Mouse (Mus musculus) limb, embryonic 14.5 days (tissue): ENCODE measurements around the gene AC161166.1. TPM values are rescaled to one million over a fixed set of nuclear protein-coding genes. Genes with fewer than 3 reads are reported as not detected.

Experiments
- ATAC-seq: fragments of 200-750 bp; cut with Nextera tagmentation; 2 replicates; pipeline ENCODE4 v1.8.0; 2017; ENCODE audit warnings: low read depth, moderate number of reproducible peaks, moderate TSS enrichment; ENCODE audit not compliant: low FRiP score
- DNase-seq: peaks from one replicate; pipeline ENCODE4 v3.0.0-alpha.2; 2015; ENCODE audit warnings: low spot score
- H3K27ac ChIP-seq: fragments of 300-500 bp; sonication (generic); replicated peaks from 2 replicates; pipeline ENCODE4 v1.5.1; 2014; ENCODE audit warnings: low read depth, mild to moderate bottlenecking, low read length, moderate library complexity, mixed read lengths
- H3K27me3 ChIP-seq: fragments of 300-500 bp; sonication (generic); 2 replicates; pipeline ENCODE4 v1.6.1; 2014; ENCODE audit warnings: low read length, mixed read lengths; ENCODE audit not compliant: control insufficient read depth, insufficient read depth
- H3K36me3 ChIP-seq: fragments of 300-500 bp; sonication (generic); 2 replicates; pipeline ENCODE4 v1.6.1; 2014; ENCODE audit warnings: mild to moderate bottlenecking, low read length, moderate library complexity, mixed read lengths; ENCODE audit not compliant: control insufficient read depth, insufficient read depth
- H3K4me1 ChIP-seq: fragments of 300-500 bp; sonication (generic); 2 replicates; pipeline ENCODE4 v1.6.1; 2014; ENCODE audit warnings: antibody characterized with exemption, low read length, mixed read lengths; ENCODE audit not compliant: control insufficient read depth, insufficient read depth
- H3K4me2 ChIP-seq: fragments of 300-500 bp; sonication (generic); replicated peaks from 2 replicates; pipeline ENCODE4 v1.6.1; 2014; ENCODE audit warnings: low read depth, mild to moderate bottlenecking, low read length, moderate library complexity; ENCODE audit not compliant: severe bottlenecking
- H3K4me3 ChIP-seq: fragments of 300-500 bp; sonication (generic); replicated peaks from 2 replicates; pipeline ENCODE4 v1.5.1; 2014; ENCODE audit warnings: low read length
- H3K9ac ChIP-seq: fragments of 300-500 bp; sonication (generic); 2 replicates; pipeline ENCODE4 v1.6.1; 2014; ENCODE audit warnings: mild to moderate bottlenecking, low read depth, low read length, moderate library complexity; ENCODE audit not compliant: severe bottlenecking
- H3K9me3 ChIP-seq: fragments of 300-500 bp; sonication (generic); 2 replicates; pipeline ENCODE4 v1.6.1; 2016; ENCODE audit warnings: low read length; ENCODE audit not compliant: control insufficient read depth
- POLR2A ChIP-seq: fragments of 200-500 bp; IDR thresholded peaks from 2 replicates; pipeline ENCODE4 v1.8.0; 2012; ENCODE audit warnings: inconsistent platforms, mild to moderate bottlenecking, moderate library complexity, borderline replicate concordance; ENCODE audit not compliant: insufficient read depth, insufficient read length; ENCODE audit errors: extremely low read depth
- WGBS: fragments of 180-500 bp; shearing (Covaris S2); extraction: QIAGEN DNeasy Blood & Tissue Kit; methylation state at CpG from one replicate; pipeline ENCODE4 v1.1.7; 2014; 5-methylcytosine and 5-hydroxymethylcytosine counted together
- polyA plus RNA-seq, 2 experiments: library from polyadenylated mRNA; depleted of rRNA in 1 of 2; stranded (reverse) in 1 of 2; unstranded in 1 of 2; fragments of >200 nt; fragmentation: Nextera tagmentation in 1 of 2; extraction: Ambion mirVana in 1 of 2; gene quantifications; 2 replicates each; pipeline versions ENCODE4 v1.2.1 to v1.2.3; 2012 to 2014

The AC161166.1 gene
- polyA plus RNA-seq, 2 experiments, result 0.19 TPM; not detected in 1

DNA sequence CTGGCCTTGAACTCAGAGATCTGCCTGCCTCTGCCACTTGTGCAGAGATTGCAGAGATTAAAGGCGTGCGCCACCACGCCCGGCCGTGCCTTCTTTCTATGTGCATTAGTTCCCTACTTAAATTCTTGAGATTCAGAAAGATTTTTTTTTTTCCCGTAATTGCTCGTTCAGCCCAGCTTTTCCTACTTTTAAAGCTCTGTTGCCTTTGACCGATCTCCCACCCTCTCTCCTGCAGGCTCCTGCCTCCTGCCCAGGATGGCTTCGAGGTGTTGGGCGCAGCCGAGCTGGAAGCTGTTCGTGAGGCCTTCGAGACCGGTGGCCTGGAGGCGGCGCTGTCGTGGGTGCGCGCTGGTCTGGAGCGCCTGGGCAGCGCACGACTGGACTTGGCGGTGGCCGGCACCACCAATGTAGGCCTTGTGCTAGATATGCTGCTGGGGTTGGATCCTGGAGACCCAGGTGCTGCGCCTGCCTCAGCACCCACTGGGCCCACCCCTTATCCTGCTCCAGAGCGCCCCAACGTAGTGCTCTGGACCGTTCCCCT is 20.8 kb upstream of the AC161166.1 start:
- Histone ChIP-seq H3K4me1 (peaks cover 26% of the 10 kb centered on the region), H3K27me3 (no peaks in the 10 kb centered on the region), H3K36me3 (peaks cover 40% of the 10 kb centered on the region), H3K9ac (no peak overlapping the region), H3K9me3 (no peaks in the 10 kb centered on the region), H3K27ac (no peak overlapping the region), H3K4me2 (no peak overlapping the region), H3K4me3 (no peak overlapping the region)
- ATAC-seq (no peak), DNase-seq (no peak)
- WGBS, result 70% methylated on average over 28 of the region's 28 CpGs
- no peak for TF ChIP-seq POLR2A

DNA sequence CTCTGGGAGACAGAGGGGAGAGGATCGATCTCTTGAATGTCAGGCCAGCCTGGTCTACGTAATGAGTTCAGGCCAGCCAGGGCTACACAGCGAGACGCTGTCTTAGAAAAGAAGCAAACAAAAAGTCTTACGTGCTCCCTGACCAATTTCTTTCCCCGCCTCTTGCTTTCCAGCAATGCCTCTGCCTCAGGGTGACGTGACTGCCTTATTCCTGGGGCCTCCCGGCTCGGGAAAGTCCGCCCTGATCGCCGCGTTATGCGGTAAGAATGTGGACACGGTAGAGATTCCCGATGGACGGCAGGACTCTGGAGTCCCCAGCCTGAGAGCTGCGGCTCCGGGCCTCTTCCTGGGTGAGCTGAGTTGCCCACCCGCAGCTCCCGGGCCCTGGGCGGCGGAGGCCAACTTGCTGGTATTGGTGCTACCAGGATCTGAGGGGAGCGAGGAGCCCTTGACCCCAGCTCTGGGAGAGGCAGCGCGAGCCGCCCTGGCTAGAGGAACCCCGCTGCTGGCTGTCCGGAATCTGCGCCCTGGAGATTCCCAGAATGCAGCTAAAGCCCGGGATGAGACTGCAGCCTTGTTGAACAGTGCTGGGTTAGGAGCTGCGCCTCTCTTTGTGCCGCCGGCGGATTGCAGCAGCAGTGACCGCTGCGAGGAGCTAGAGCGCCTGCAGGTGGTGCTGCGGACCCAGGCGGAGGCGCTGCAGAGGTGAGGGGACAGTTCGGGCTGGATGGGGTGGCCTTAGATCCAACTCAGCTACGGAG is 19.1 kb upstream of the AC161166.1 start:
- TF ChIP-seq POLR2A, result peak; percentile 22; the same call in 1 of the 2 replicates
- peak overlapping the region; percentile 66 for H3K4me3 ChIP-seq
- H3K4me2 ChIP-seq, result peak overlapping the region; percentile 94
- 1% methylated on average over 43 of the region's 43 CpGs for WGBS
- DNase-seq (peak; percentile 73), ATAC-seq (peak; percentile 45)
- no peaks in the 10 kb centered on the region for H3K9me3 ChIP-seq
- H3K36me3 ChIP-seq, result peaks cover 36% of the 10 kb centered on the region
- H3K9ac ChIP-seq, result peak overlapping the region; percentile 72
- peak overlapping the region; percentile 67 for H3K27ac ChIP-seq
- no peaks in the 10 kb centered on the region for H3K27me3 ChIP-seq
- peaks cover 26% of the 10 kb centered on the region for H3K4me1 ChIP-seq

DNA sequence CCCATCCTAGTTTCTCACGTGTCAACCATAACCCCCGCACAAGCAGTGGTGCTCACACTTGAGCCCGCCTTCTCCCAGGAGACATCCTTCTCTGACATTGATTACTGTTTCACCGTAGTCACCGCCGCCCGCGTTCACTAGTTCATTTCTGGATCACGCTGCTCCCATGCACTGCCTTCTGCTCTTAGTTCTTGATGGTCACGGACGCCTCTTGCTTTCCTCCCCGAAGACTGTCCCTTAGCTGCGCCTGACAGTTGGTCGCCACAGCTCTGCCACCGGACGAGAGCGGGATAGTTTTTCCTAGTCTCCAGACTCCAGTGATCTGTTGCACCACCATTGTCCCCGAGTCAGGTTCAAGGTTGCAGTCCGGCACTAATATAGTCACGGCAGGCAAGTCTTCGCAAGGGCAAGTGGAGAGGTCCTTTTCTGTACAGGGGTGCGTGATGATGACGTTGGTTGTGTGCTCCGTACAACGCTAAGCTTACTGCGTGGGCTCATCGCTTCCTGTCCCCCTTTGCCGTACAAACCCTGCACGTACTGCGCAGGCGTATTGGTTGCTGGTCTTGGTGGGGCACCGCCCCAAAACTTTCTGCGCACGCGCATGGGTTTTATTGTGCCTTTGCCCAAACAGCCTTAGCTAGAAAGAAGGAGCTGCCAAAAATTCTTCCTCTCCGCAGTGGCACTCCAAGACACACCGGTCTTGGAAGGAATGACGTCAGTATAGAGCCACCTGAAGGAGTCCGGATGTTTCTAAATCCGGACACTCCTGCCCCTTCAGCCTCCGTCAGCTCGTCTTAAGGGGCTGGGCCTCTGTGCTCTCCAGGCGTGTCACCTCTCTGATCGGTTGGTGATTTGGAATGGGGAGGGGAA is 18.0 kb upstream of the AC161166.1 start, which contains the start of gene Irgq:
Gene Irgq, plus strand, starts transcription at position 628 of the 870 bp plus-strand sequence.
- Histone ChIP-seq H3K27me3 (no peaks in the 10 kb centered on the region), H3K9me3 (no peaks in the 10 kb centered on the region), H3K27ac (peak within 1 kb of the TSS; percentile 83), H3K4me3 (peak within 1 kb of the TSS; percentile 66), H3K4me1 (peaks cover 26% of the 10 kb centered on the region), H3K4me2 (peak within 1 kb of the TSS; percentile 94), H3K9ac (peak within 1 kb of the TSS; percentile 72), H3K36me3 (peaks cover 26% of the 10 kb centered on the region)
- peak; percentile 100 for DNase-seq
- under 1% methylated on average over 44 of the region's 44 CpGs for WGBS
- 0 out of 2 replicates have a peak, but pooled peaks have one; percentile 38 for TF ChIP-seq POLR2A
- ATAC-seq, result peak; percentile 95

DNA sequence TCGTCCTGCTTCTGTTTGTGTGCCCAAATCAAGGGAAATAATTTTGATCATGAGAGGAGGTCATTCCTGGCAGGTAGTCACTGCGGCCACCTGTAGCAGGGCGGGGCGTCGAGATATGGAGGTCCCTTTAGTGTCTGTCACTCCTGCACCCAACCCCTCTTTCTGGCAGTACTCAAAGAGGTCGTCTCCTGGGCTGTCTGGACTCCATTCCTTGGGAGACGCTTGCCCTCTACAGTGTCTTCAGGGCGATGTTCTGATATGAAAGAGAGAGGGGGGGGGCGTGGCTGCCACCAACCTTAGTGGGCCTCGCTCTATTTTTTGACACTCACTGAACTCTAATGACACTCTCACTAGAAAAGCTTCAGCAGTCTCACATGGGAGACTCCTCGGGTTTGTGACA is 17.3 kb upstream of the AC161166.1 start:
- DNase-seq (no peak), ATAC-seq (no peak)
- peak overlapping the region; percentile 66 for H3K4me3 ChIP-seq
- peaks cover 26% of the 10 kb centered on the region for H3K4me1 ChIP-seq
- H3K9ac ChIP-seq, result peak overlapping the region; percentile 69
- peaks cover 22% of the 10 kb centered on the region for H3K36me3 ChIP-seq
- WGBS, result 64% methylated on average over 11 of the region's 11 CpGs
- H3K9me3 ChIP-seq, result no peaks in the 10 kb centered on the region
- no peaks in the 10 kb centered on the region for H3K27me3 ChIP-seq
- TF ChIP-seq POLR2A, result no peak
- H3K27ac ChIP-seq, result 0 out of 2 replicates have a peak overlapping the region, but pooled peaks have one; percentile 83
- peak overlapping the region; percentile 75 for H3K4me2 ChIP-seq

DNA sequence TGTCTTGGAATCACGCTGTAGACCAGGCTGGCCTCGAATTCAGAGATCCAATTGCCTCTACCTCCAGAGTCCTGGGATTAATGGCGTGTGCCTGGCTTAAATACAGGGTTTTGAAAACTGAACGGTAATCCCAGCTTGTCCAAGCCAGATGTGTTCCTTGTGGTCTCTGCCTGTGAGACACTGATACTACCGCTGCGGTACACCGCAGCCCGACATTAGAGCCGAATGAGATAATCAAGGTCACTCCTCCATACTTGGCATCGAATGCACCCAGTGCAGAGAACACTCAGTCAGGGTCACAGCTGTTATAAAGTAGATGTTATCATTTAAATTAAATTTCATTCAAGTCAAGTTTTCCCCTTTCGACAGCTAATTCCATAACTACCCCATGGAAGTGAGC is 16.6 kb upstream of the AC161166.1 start:
- Histone ChIP-seq H3K4me3 (no peak overlapping the region), H3K36me3 (peaks cover 14% of the 10 kb centered on the region), H3K4me1 (peaks cover 23% of the 10 kb centered on the region), H3K27ac (no peak overlapping the region), H3K9ac (no peak overlapping the region), H3K9me3 (no peaks in the 10 kb centered on the region), H3K27me3 (no peaks in the 10 kb centered on the region), H3K4me2 (no peak overlapping the region)
- WGBS, result 90% methylated on average over 11 of the region's 11 CpGs
- ATAC-seq, result no peak
- no peak for TF ChIP-seq POLR2A
- no peak for DNase-seq
